Mouse (Mus musculus) granulocyte monocyte progenitor cell, adult 5-6 weeks (primary cell): Measurements from ENCODE around the gene Serpini2. TPM values are rescaled to one million over a fixed set of nuclear protein-coding genes. Genes with fewer than 3 reads are reported as not detected.

ENCODE experiments used
- ATAC-seq: replicated peaks from 2 replicates; pipeline ENCODE4 v1.8.0; 2016; ENCODE audit warnings: mild to moderate bottlenecking, moderate TSS enrichment, inconsistent platforms; ENCODE audit not compliant: poor library complexity, severe bottlenecking
- total RNA-seq, 2 experiments: library from RNA; stranded (forward) in 1 of 2; stranded (reverse) in 1 of 2; fragments of 200-712, 200-1000 nt in 1 of 2; fragments of >200 nt in 1 of 2; fragmentation: Nextera tagmentation in 1 of 2; gene quantifications; 2 replicates each; pipeline ENCODE4 v1.2.3; 2014 to 2017

Gene Serpini2
- total RNA-seq (2014; fragmentation: Nextera tagmentation) (not detected in 2 replicates), total RNA-seq (2017) (0.95 TPM in 1 of 2 replicates, not detected in the other)

DNA sequence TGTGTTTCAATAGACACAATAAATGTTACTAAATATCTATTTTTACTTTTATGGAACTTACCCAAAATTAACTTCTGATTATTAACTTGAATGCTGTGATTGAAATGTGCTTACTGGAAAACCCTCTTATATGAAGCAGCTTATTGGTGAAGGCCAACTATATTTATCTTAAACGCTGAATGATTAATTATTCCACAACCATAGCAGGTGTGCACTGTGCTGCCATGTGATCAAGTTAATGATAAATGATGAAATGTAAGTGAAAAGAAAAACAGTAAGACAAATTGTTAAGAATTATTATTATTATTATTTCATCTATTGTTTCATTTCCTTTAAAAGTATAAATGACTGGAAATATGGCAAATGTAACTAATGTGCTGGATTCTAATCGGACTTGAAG is at the start of gene Serpini2:
TSS of gene Serpini2 (minus strand) at position 101 of the 400 bp plus-strand sequence.
- no peak for ATAC-seq

DNA sequence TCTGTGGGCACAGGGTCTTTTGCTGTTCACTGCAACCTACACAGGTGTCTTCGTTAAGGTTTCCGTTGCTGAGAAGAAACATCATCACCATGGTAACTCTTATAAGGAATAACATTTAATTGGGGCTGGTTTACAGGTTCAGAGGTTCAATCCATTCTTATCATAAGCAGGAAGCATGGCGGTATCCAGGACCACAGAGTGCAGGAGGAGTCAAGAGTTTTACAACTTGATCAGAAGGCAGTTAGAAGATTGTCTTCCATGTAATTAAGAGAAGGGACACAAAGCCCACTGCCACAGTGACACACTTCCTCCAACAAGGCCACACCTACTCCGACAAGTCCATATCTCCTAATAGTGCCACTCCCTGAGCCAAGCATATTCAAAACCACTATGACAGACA is 39.0 kb upstream of the Serpini2 start:
- no peak for ATAC-seq

DNA sequence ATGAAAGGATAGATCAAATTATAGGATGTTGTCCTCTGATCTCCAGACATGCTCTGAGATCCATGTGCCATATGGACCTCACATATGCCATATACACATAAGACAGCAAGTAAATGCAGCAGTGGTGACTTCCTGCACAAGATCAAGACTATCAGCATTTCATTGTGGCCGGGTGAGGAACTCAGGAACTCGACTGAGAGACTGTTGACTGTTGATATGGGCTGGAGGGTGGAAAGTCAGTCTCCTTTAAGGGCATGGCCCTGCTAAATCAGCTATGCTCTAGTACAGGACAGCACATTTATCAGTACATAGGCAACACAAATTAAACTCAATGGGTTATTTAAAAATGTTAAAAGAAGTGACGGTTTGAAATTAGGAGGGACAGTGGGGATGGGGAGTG is 38.4 kb upstream of the Serpini2 start:
- ATAC-seq: no peak

DNA sequence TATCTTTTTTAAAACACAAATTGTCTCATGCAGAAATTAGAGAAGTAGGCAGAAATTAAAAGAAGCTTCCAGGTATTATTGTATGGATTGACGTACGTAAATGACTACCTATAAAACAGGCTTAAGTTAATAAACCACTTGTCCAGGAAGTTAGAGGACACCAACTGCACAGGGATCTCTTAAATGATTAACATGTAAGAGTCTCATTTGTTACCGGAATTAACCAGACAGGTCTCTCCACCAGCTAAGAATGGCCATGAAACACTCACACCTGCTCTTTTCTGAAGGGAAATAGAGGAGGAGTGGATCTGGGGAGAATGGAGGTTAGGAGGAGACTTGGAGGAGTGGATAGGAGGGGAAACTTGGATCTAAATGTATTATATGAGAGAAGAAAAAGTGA is 35.7 kb upstream of the Serpini2 start:
- no peak for ATAC-seq

DNA sequence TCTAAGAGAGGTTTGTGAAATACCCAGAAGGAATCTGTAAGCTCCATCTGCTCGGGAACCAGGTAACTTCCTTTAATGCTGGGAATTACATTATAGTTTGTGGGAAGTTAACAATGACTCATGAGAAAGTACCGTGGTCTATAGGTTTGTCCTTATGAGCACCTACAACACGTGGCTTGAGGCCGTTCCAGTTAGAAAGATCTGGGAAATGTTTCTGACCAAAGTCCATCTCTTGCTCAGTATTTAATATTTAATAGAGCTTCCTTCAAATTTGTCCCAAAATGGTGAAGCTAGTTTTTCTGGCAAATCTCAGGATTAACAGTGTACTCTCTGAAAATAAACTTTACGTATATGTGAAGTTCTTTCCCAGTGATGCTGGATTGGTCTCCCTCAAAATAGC is 34.7 kb upstream of the Serpini2 start:
- ATAC-seq: no peak

DNA sequence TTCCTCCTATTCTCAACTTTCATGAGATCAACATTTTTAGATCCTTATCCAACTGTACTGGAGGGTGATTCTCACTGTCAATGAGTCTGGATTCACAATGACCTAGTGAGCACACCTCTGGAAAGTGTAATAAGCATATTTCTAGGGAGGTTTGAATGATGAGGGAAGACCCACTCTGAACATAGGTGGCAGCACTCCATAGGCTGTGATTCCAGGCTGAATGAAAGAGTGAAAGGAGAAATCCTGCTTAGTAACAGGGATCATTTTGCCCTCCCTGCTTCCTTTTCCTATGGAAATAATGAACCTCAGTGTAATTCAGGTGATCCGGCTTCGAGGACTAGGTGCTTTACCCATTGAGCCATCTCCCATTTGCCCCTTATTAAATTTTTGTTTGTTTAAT is 31.2 kb upstream of the Serpini2 start:
- ATAC-seq: no peak

DNA sequence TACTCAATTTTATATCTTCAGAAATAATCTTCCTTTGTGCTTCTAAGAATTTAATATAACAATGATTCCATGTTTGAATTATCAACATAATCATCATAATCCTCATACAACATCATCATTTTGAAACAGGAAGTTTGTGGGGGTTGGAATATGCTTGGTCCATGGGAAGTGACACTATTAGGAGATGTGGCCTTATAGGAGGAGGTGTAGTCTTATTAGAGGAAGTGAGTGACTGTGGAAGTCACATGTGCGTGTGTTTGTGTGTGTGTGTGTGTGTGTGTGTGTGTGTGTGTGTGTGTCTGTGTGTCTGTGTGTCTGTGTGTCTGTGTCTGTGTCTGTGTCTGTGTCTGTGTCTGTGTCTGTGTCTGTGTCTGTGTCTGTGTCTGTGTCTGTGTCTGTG is 29.6 kb upstream of the Serpini2 start:
- peak; percentile 82 for ATAC-seq

DNA sequence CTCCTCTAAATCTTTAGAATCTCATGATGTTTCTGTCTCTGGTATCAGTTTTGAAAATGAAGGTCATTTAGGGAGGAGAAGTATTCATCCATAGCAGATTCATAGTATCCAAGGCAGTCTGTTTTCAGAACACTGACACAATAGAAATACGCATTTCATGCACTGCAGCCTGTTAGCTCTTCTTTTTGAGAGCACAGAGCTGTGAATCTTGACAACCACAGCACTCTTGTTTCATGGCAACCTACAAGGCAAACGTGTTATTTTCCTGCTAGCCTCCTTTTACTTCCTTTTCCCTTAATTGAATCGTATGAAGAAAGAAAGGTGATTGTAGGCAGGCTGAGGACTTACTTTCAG is 27.9 kb upstream of the Serpini2 start:
- no peak for ATAC-seq

DNA sequence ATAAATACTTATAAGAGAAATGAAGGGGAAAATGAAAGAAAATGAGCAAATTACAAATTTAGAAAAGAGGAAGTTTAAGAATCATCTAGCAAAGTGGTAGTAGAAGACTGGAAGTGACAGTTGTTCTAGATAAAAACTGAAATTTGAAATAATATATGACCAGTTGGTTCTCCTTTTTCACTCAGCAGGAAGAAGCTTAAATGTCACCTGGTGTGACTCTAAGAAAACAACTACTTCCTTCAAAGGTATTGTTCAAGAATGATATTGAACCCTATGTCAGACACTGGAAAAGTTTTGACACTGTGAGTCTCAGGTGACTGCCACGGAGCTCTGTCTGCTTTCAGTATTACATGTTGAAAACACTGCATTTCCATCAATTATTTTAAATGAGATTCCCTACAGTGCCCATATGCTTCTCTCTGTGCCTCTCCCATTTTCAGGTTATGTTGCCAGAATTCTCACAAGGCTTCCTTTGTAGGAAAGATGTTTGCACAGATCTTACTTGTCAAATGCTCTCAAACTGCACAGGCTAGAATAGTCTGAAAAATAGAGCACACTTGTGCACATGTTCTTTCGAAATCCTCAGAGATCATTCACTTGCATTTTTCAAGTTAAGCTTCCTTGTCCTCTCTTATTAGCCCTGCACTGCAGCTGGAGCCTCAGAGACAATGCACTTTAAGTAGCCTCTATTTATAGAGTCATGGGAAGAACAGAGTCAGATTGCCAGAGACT is 27.3 kb upstream of the Serpini2 start:
- peak; percentile 58 for ATAC-seq

DNA sequence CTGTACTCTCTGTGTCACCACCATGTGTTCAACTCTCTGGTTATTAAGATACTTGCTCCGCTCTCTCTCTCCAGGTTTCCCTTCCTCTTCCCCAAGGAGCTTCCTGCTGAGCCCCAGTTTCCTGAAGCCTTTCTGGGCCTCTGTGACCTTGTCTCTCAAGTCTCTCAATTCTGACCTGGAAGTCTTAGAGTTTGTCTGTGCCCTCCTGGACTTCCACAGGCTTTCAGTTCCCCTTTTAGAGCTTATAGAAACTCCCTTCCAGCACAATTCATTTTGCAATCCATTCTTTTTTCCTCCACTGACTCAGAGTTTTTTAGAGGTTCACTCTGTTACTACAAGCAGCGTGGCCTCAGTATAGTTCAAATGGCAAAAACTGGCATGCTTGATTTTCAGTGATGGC is 23.4 kb upstream of the Serpini2 start:
- peak; percentile 90 for ATAC-seq

DNA sequence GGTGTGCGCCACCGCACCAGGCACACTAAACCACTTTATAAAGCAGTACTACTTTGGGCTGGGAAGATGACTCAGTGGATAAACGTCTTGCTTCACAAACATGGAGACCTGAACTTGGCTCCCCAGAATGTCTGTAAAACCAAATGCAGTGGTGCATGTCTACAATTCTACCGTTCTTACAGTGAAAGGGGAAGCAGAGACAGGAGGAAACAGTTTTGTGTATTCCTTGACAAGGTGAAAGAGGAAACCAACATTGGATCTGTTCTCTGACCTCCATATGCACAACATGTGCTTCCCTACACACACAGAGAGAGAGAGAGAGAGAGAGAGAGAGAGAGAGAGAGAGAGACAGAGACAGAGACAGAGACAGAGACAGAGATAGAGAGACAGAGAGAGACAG is 7.6 kb upstream of the Serpini2 start:
- ATAC-seq: peak; percentile 56

DNA sequence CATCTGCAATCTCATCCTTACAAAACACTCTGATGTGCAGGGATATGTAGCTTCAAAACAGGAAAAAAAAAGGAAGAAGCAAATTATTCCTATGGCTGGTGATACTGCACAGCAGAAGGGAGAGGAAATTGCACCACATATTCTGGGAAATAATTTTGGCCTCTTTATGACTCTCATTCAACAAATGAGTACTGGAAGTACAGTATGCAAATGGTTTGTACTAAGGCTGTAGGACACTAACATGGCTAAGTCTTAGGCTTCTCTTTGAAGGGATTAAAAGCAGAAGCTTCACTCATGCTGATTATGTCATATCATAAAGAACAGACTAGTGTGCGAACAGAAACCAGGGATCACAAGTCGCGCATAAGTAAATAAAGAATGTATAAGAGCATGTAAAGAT is 6.6 kb upstream of the Serpini2 start:
- peak; percentile 72 for ATAC-seq

DNA sequence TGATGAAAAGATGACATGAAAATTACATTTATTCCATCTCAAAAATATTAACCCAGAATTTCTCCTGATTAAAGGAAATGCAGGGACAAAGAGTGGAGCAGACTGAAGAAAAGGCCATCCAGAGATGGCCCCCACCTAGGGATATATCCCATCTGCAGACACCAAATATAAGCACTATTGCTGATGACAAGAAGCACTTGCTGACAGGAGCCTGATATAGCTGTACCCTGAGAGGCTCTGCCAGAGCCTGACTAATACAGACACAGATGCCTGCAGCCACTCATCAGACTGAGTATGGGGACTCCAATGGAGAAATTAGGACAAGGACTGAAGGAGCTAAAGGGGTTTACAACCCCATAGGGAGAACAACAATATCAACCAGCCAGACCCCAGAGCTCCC is 5.2 kb upstream of the Serpini2 start:
- no peak for ATAC-seq

DNA sequence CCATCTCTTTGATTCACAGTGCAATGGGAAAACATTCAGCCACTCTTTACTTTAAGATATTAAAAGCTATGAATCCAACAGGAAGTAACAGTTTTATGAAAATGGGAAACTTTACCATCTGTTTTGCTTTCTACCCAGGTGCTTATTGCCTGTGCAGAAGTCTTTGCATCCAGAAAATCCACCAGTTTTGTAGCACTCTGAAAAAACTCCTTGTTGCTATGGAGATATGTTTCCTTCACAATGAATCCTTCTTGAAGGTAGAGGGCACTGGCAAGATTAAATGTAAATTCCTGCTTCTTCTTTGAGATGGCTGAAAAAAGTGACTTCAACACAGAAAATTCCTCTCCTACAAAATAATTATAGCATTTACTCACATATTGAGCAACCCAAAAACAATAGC is 10.5 kb downstream of the Serpini2 start:
- ATAC-seq: no peak

DNA sequence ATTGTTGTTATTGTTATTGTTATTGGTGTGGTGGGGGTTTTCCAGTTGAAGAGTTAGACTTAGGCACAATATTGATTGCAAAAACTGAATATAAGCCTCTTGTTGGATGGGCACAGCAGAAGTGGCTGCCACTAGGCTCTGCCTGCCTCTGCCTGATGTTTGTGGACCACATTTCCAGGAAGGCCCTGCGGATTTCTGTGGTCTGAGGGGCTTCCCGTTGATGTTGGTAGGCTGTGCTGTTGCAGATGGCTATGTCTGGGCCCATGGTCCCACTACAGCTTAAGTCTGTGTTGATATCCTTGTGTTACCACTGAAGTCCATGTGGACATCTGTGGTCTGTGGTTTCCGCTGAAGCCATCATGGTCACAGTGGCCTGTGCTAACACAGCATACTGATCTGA is 50.2 kb downstream of the Serpini2 start:
- 0 out of 2 replicates have a peak, but pooled peaks have one; percentile 27 for ATAC-seq

DNA sequence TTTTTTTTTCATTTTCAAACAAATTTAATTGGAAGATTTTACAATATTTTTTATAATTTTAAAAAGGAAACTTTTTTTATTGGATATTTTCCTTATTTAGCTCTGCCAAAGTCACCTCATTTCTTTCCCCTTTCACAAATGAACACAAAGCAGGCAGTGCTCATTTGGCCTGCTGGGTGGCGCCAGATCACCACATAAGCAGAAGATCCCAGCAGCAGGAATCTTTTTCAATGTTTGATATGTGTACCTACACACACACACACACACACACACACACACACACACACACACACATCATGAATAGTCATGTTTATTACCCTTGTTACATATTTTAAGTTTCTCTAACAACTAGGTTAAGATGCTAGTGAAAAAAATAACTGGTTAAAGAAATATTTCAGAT is 50.7 kb downstream of the Serpini2 start:
- peak; percentile 82 for ATAC-seq

DNA sequence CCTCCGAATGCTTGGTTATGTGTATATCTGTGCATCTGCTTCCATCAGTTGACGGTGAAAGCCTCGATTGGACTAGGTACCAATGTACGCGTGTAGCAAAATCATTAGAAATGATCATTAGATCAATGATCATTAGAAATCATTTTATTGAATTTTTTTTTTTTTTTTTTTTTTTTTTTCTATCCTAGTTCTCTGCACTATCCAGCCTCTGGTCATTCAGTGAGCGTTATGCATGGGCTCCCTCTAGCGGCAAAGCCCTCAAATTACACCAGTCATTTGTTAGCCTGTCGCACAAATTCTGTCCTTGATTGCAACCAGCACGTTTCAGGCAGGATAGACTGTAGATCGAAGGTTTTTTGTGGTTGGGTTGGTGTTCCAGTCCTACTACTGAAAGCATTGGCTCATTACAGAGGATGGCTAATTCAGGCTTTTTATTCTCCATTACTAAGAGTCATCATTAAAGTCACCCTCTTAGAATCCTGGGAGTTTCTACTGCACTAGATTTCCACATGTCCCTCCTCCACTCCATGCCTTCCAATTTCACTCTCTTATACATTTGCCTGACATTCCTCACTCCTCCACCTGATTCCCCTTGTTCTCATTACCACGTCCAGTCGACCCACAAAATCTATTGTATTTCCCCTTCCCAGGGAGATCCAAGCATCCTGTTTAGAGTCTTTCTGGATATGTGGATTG is 66.9 kb downstream of the Serpini2 start:
- ATAC-seq: peak; percentile 74

Other genes with a start within 250 kb of the Serpini2 start
- not detected in 2 replicates for gene Zbbx, start 105.0 kb downstream of the Serpini2 start, total RNA-seq (2014; fragmentation: Nextera tagmentation)
- gene Zbbx, start 105.0 kb downstream of the Serpini2 start, total RNA-seq (2017): not detected in 2 replicates
- not detected in 2 replicates for gene Wdr49, start 212.1 kb upstream of the Serpini2 start, total RNA-seq (2014; fragmentation: Nextera tagmentation)
- 0.46 TPM in 1 of 2 replicates, not detected in the other for gene Wdr49, start 212.1 kb upstream of the Serpini2 start, total RNA-seq (2017)